Comparison of ENCODE assay signal across 12 mouse cellular contexts in the genomic region with DNA sequence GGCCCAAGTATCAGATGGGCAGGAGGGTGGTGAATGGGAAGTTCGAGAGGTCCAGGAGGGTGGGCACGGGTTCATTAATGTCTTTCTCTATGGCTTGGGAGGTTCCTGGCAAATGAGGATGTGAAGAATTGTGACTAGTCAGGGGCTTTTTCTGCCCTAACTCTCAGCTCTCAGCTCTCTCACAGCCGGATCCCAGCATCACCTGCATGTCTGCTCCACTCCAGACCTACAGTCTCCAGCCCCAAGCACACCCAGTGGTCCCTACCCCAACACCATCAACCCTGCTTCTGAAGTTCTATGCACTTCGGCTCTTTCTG. TPM values are rescaled to one million over a fixed set of nuclear protein-coding genes. Genes with fewer than 3 reads are reported as not detected.
A peak's percentile ranks its signal among the peaks of the same experiment; 100 is the strongest.
DNase-seq lines count a peak whose midpoint lies in the region; ATAC-seq lines count a peak whose summit lies in the region.
"Had no signal": no experiment of that assay in that cellular context is flagged by ENCODE, and none has a peak within 500 bp of the region (broad histone marks: within the 10 kb centered on the region; RNA-seq: fewer than 3 reads in every experiment).

No protein-coding gene starts in this region.

- WGBS in heart, embryonic 12.5 days, result 45% methylated on average over 4 of the region's 4 CpGs
- WGBS in lung, embryonic 15.5 days, result 66% methylated on average over 4 of the region's 4 CpGs
- WGBS in midbrain, embryonic 15.5 days, result 77% methylated on average over 4 of the region's 4 CpGs

- no peak overlapping the region for H3K9ac ChIP-seq in heart, embryonic 12.5 days
- H3K9ac ChIP-seq in lung, embryonic 15.5 days, result no peak overlapping the region
- H3K9ac ChIP-seq in midbrain, embryonic 15.5 days, result no peak overlapping the region
- H3K9ac ChIP-seq: forebrain, embryonic 13.5 days; midbrain, embryonic 12.5 days had no signal

- H3K27ac ChIP-seq in heart, embryonic 12.5 days (ENCODE audit: poor library complexity, severe bottlenecking), result peak overlapping the region; percentile 77
- peak overlapping the region; percentile 75 for H3K27ac ChIP-seq in lung, embryonic 15.5 days
- H3K27ac ChIP-seq in brown adipose tissue, adult 24 weeks (replicated peaks; ENCODE audit: low read depth, low read length), result peak overlapping the region; percentile 77
- no peak overlapping the region for H3K27ac ChIP-seq in midbrain, embryonic 15.5 days
- H3K27ac ChIP-seq: forebrain, embryonic 13.5 days; midbrain, embryonic 12.5 days had no signal

- intact Hi-C loops in heart, postnatal 10 days (cut with DNase I), result no loop called here

- ATAC-seq in heart, embryonic 12.5 days (ENCODE audit: insufficient number of reproducible peaks, low FRiP score), result peak; percentile 4; the same call in 1 of the 2 replicates
- no peak for ATAC-seq in lung, embryonic 15.5 days (ENCODE audit: borderline replicate concordance, extremely low read depth, low FRiP score, low TSS enrichment)
- peak; percentile 9; the same call in 1 of the 2 replicates for ATAC-seq in megakaryocyte-erythroid progenitor cell, adult 5-6 weeks (replicated peaks; ENCODE audit: low FRiP score, low TSS enrichment, poor library complexity, severe bottlenecking)
- ATAC-seq in midbrain, embryonic 15.5 days (replicated peaks), result no peak
- ATAC-seq: forebrain, embryonic 13.5 days had no signal

- peaks cover 2% of the 10 kb centered on the region; the same call in 1 of the 2 replicates for H3K36me3 ChIP-seq in heart, embryonic 12.5 days
- H3K36me3 ChIP-seq in lung, embryonic 15.5 days, result peaks cover 2% of the 10 kb centered on the region; the same call in 1 of the 2 replicates
- no peaks in the 10 kb centered on the region for H3K36me3 ChIP-seq in midbrain, embryonic 15.5 days (replicated peaks)
- H3K36me3 ChIP-seq: midbrain, embryonic 12.5 days had no signal

- peaks cover 52% of the 10 kb centered on the region for H3K4me1 ChIP-seq in heart, embryonic 12.5 days (replicated peaks)
- peaks cover 49% of the 10 kb centered on the region for H3K4me1 ChIP-seq in lung, embryonic 15.5 days
- H3K4me1 ChIP-seq in brown adipose tissue, adult 24 weeks (ENCODE audit: control insufficient read depth, insufficient read depth, insufficient read length, low read length), result peaks cover 28% of the 10 kb centered on the region; the same call in 1 of the 2 replicates
- H3K4me1 ChIP-seq in midbrain, embryonic 15.5 days, result no peaks in the 10 kb centered on the region

- peaks cover 5% of the 10 kb centered on the region for H3K9me3 ChIP-seq in heart, embryonic 12.5 days (replicated peaks)
- H3K9me3 ChIP-seq in lung, embryonic 15.5 days, result 0 out of 2 replicates have a peak, but pooled peaks cover 3% of the 10 kb centered on the region
- H3K9me3 ChIP-seq in midbrain, embryonic 15.5 days, result no peaks in the 10 kb centered on the region
- H3K9me3 ChIP-seq: midbrain, embryonic 12.5 days had no signal

- H3K27me3 ChIP-seq in heart, embryonic 12.5 days (replicated peaks), result no peaks in the 10 kb centered on the region
- H3K27me3 ChIP-seq in lung, embryonic 15.5 days, result no peaks in the 10 kb centered on the region
- H3K27me3 ChIP-seq in midbrain, embryonic 15.5 days (replicated peaks), result no peaks in the 10 kb centered on the region
- H3K27me3 ChIP-seq: forebrain, embryonic 13.5 days; midbrain, embryonic 12.5 days had no signal

- DNase-seq in heart, postnatal 10 days, result no peak
- DNase-seq in lung, postnatal 14 days, result no peak
- DNase-seq in right cerebral cortex, postnatal 4 days, result no peak

- no peak overlapping the region for H3K4me3 ChIP-seq in heart, embryonic 12.5 days
- H3K4me3 ChIP-seq in lung, embryonic 15.5 days, result no peak overlapping the region
- H3K4me3 ChIP-seq in brown adipose tissue, adult 24 weeks (ENCODE audit: insufficient read depth, low read depth, low read length), result no peak overlapping the region
- no peak overlapping the region for H3K4me3 ChIP-seq in midbrain, embryonic 15.5 days
- H3K4me3 ChIP-seq: forebrain, embryonic 13.5 days; midbrain, embryonic 12.5 days had no signal

- peak overlapping the region; percentile 52; the same call in 1 of the 2 replicates for H3K4me2 ChIP-seq in heart, embryonic 12.5 days
- H3K4me2 ChIP-seq in lung, embryonic 15.5 days, result peak overlapping the region; percentile 35; the same call in 1 of the 2 replicates
- H3K4me2 ChIP-seq in midbrain, embryonic 15.5 days, result no peak overlapping the region
- H3K4me2 ChIP-seq: forebrain, embryonic 13.5 days; midbrain, embryonic 12.5 days had no signal

RNA-seq across cellular contexts. Expression of a gene that starts 6.4 kb away (rescaled TPM):
- 1.7 and 3.0 TPM in 2 replicates for polyA plus RNA-seq in heart, embryonic 12.5 days (2016; fragmentation: Nextera tagmentation; extraction: Ambion mirVana)
- total RNA-seq in heart, postnatal 10 days (2021), result 1 to 10 TPM; 1.8 to 2.8 TPM
- polyA plus RNA-seq in lung, embryonic 15.5 days (2015; fragmentation: Nextera tagmentation; extraction: Ambion mirVana), result 8.1 and 10.7 TPM in 2 replicates
- polyA plus RNA-seq in brown adipose tissue, adult 24 weeks (2012; ENCODE audit: insufficient read depth, insufficient read length, missing spikeins), result not detected in 2 replicates
- not detected in 2 replicates for total RNA-seq in megakaryocyte-erythroid progenitor cell, adult 5-6 weeks (2014; fragmentation: Nextera tagmentation)
- total RNA-seq in megakaryocyte-erythroid progenitor cell, adult 5-6 weeks (2017), result 0.75 TPM in 1 of 2 replicates, not detected in the other
- polyA plus RNA-seq in midbrain, embryonic 15.5 days (2015; fragmentation: Nextera tagmentation; extraction: Ambion mirVana), result 3.7 and 4.2 TPM in 2 replicates

RNA-seq across cellular contexts. Expression of a gene that starts 14.3 kb away (rescaled TPM):
- polyA plus RNA-seq in heart, embryonic 12.5 days (2016; fragmentation: Nextera tagmentation; extraction: Ambion mirVana), result 351 and 387 TPM in 2 replicates
- total RNA-seq in heart, postnatal 10 days (2021), result 100 to 1,000 TPM; 173 to 178 TPM
- 541 and 580 TPM in 2 replicates for polyA plus RNA-seq in lung, embryonic 15.5 days (2015; fragmentation: Nextera tagmentation; extraction: Ambion mirVana)
- polyA plus RNA-seq in brown adipose tissue, adult 24 weeks (2012; ENCODE audit: insufficient read depth, insufficient read length, missing spikeins), result 26.2 and 29.3 TPM in 2 replicates
- total RNA-seq in megakaryocyte-erythroid progenitor cell, adult 5-6 weeks (2014; fragmentation: Nextera tagmentation), result 244 and 269 TPM in 2 replicates
- total RNA-seq in megakaryocyte-erythroid progenitor cell, adult 5-6 weeks (2017), result 147 and 171 TPM in 2 replicates
- 57.2 and 58.7 TPM in 2 replicates for polyA plus RNA-seq in midbrain, embryonic 15.5 days (2015; fragmentation: Nextera tagmentation; extraction: Ambion mirVana)

RNA-seq across cellular contexts. Expression of a gene that starts 32.6 kb away (rescaled TPM):
- polyA plus RNA-seq in heart, embryonic 12.5 days (2016; fragmentation: Nextera tagmentation; extraction: Ambion mirVana), result 11.4 and 11.8 TPM in 2 replicates
- total RNA-seq in heart, postnatal 10 days (2021), result 1 to 10 TPM; 1.0 to 1.4 TPM
- polyA plus RNA-seq in lung, embryonic 15.5 days (2015; fragmentation: Nextera tagmentation; extraction: Ambion mirVana), result 21.7 and 22.5 TPM in 2 replicates
- polyA plus RNA-seq in brown adipose tissue, adult 24 weeks (2012; ENCODE audit: insufficient read depth, insufficient read length, missing spikeins), result 0.96 TPM in 1 of 2 replicates, not detected in the other
- not detected in 2 replicates for total RNA-seq in megakaryocyte-erythroid progenitor cell, adult 5-6 weeks (2014; fragmentation: Nextera tagmentation)
- 0.09 TPM in 1 of 2 replicates, not detected in the other for total RNA-seq in megakaryocyte-erythroid progenitor cell, adult 5-6 weeks (2017)
- polyA plus RNA-seq in midbrain, embryonic 15.5 days (2015; fragmentation: Nextera tagmentation; extraction: Ambion mirVana), result 80.6 and 83.2 TPM in 2 replicates

RNA-seq across cellular contexts. Expression of a gene that starts 39.0 kb away (rescaled TPM):
- 0.95 and 1.3 TPM in 2 replicates for polyA plus RNA-seq in heart, embryonic 12.5 days (2016; fragmentation: Nextera tagmentation; extraction: Ambion mirVana)
- total RNA-seq in heart, postnatal 10 days (2021), result 1 to 10 TPM; 1.3 to 1.4 TPM
- 0.31 and 0.51 TPM in 2 replicates for polyA plus RNA-seq in lung, embryonic 15.5 days (2015; fragmentation: Nextera tagmentation; extraction: Ambion mirVana)
- 3.5 and 4.5 TPM in 2 replicates for polyA plus RNA-seq in brown adipose tissue, adult 24 weeks (2012; ENCODE audit: insufficient read depth, insufficient read length, missing spikeins)
- total RNA-seq in megakaryocyte-erythroid progenitor cell, adult 5-6 weeks (2014; fragmentation: Nextera tagmentation), result not detected in 2 replicates
- total RNA-seq in megakaryocyte-erythroid progenitor cell, adult 5-6 weeks (2017), result not detected in 2 replicates
- 0.13 and 0.47 TPM in 2 replicates for polyA plus RNA-seq in midbrain, embryonic 15.5 days (2015; fragmentation: Nextera tagmentation; extraction: Ambion mirVana)
- total RNA-seq: hematopoietic stem cell, adult 5-6 weeks; layer of hippocampus, postnatal 25 days had no signal

RNA-seq across cellular contexts. Expression of a gene that starts 41.6 kb away (rescaled TPM):
- polyA plus RNA-seq in heart, embryonic 12.5 days (2016; fragmentation: Nextera tagmentation; extraction: Ambion mirVana), result 0.24 and 0.33 TPM in 2 replicates
- total RNA-seq in heart, postnatal 10 days (2021), result under 1 TPM in 1 of 2 experiments, not detected in 1; 0.24 TPM
- polyA plus RNA-seq in lung, embryonic 15.5 days (2015; fragmentation: Nextera tagmentation; extraction: Ambion mirVana), result 0.24 and 0.47 TPM in 2 replicates
- polyA plus RNA-seq in brown adipose tissue, adult 24 weeks (2012; ENCODE audit: insufficient read depth, insufficient read length, missing spikeins), result not detected in 2 replicates
- total RNA-seq in megakaryocyte-erythroid progenitor cell, adult 5-6 weeks (2014; fragmentation: Nextera tagmentation), result not detected in 2 replicates
- total RNA-seq in megakaryocyte-erythroid progenitor cell, adult 5-6 weeks (2017), result not detected in 2 replicates
- polyA plus RNA-seq in midbrain, embryonic 15.5 days (2015; fragmentation: Nextera tagmentation; extraction: Ambion mirVana), result 0.32 and 0.37 TPM in 2 replicates
- total RNA-seq: hematopoietic stem cell, adult 5-6 weeks had no signal

Comparison
In these comparisons a context has a peak if more than half of its experiments do, and no peak if none do; other contexts are left out.
1. ATAC-seq: peak in heart, embryonic 12.5 days (single experiment) and megakaryocyte-erythroid progenitor cell, adult 5-6 weeks (single experiment); none in lung, embryonic 15.5 days (single experiment) and midbrain, embryonic 15.5 days (single experiment).